Mouse (Mus musculus) liver, adult 2 months (tissue): ENCODE measurements around the gene Cdca4.

Experiments used
- CTCF ChIP-seq: fragments of 200-500 bp; IDR thresholded peaks from 2 replicates; pipeline ENCODE4 v1.5.1; 2011; ENCODE audit warnings: low read depth, low read length, control low read depth
- POLR2A ChIP-seq: fragments of 200-500 bp; IDR thresholded peaks from 2 replicates; pipeline ENCODE4 v1.6.1; 2011; ENCODE audit warnings: low read length, control low read depth; ENCODE audit not compliant: insufficient read depth; ENCODE audit errors: extremely low read depth

DNA sequence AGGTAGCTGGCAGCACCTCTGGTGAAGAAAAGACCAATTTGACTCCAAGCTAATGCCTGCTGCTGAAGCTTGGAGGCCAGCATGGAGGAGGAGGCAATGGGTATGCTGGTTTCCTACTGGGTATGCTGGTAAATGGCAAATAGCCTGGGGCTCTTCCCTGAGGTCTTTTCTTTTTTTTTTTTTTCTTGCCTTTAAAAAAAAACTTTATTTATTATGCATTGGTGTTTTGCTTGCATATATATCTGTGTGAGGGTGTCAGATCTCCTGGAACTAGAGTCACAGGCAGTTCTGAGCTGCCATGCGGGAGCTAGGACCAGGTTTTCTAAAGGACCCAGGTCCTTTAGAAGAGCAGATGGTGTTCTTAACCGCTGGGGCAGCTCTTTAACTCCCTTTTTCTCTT lies 42.0 kb upstream of the Cdca4 start:
- TF ChIP-seq CTCF (no peak), POLR2A (no peak)
